Mouse (Mus musculus) ES-E14 (cell line): ENCODE measurements around the gene Stau1. TPM values are rescaled to one million over a fixed set of nuclear protein-coding genes. Genes with fewer than 3 reads are reported as not detected.

Experiments used
- DNase-seq: peaks from one replicate; pipeline ENCODE4 v3.0.0-alpha.2; 2013; ENCODE audit warnings: low read depth, low spot score
- H3K27ac ChIP-seq: 2 replicates; pipeline ENCODE4 v1.5.1; 2012; ENCODE audit warnings: low read depth, mild to moderate bottlenecking, low read length, moderate library complexity, mixed read lengths; ENCODE audit not compliant: poor library complexity, insufficient read depth, severe bottlenecking
- H3K36me3 ChIP-seq: 2 replicates; pipeline ENCODE4 v1.6.1; 2012; ENCODE audit warnings: mild to moderate bottlenecking, low read length, moderate library complexity, mixed read lengths; ENCODE audit not compliant: control insufficient read depth, poor library complexity, insufficient read depth, severe bottlenecking
- H3K4me1 ChIP-seq, 2 experiments: fragments of 150-350 bp in 1 of 2; sonication (generic) in 1 of 2; 2 replicates each; pipeline ENCODE4 v1.6.1; 2012; ENCODE audit warnings: low read length in 2 of 2, mild to moderate bottlenecking in 1 of 2, mixed read lengths in 1 of 2; ENCODE audit not compliant: control insufficient read depth in 2 of 2, insufficient read depth in 2 of 2, poor library complexity in 1 of 2
- H3K4me3 ChIP-seq, 2 experiments: fragments of 150-350 bp in 1 of 2; sonication (generic) in 1 of 2; 2 replicates each; pipeline ENCODE4 v1.5.1; 2012; ENCODE audit warnings: low read length in 2 of 2, low read depth in 1 of 2, mild to moderate bottlenecking in 1 of 2, mixed read lengths in 1 of 2; ENCODE audit not compliant: insufficient read depth in 1 of 2, poor library complexity in 1 of 2, severe bottlenecking in 1 of 2
- H3K9ac ChIP-seq: 2 replicates; pipeline ENCODE4 v1.6.1; 2012; ENCODE audit warnings: low read depth, mild to moderate bottlenecking, low read length, mixed read lengths; ENCODE audit not compliant: poor library complexity, insufficient read depth, severe bottlenecking
- H3K9me3 ChIP-seq: fragments of 150-350 bp; sonication (generic); 2 replicates; pipeline ENCODE4 v1.6.1; 2012; ENCODE audit warnings: low read depth, mild to moderate bottlenecking, low read length; ENCODE audit not compliant: control insufficient read depth, insufficient read depth
- CHD2 ChIP-seq: IDR thresholded peaks from 2 replicates; pipeline ENCODE4 v1.6.1; 2014; ENCODE audit warnings: mild to moderate bottlenecking, low read depth, low read length, inconsistent platforms
- HCFC1 ChIP-seq: IDR thresholded peaks from 2 replicates; pipeline ENCODE4 v1.6.1; 2012; ENCODE audit warnings: low read length, inconsistent platforms, borderline replicate concordance; ENCODE audit not compliant: insufficient read depth
- MAFK ChIP-seq: IDR thresholded peaks from 2 replicates; pipeline ENCODE4 v1.6.1; 2014; ENCODE audit warnings: mild to moderate bottlenecking, low read depth, low read length, inconsistent platforms; ENCODE audit not compliant: insufficient read depth
- ZC3H11A ChIP-seq: IDR thresholded peaks from 2 replicates; pipeline ENCODE4 v1.6.1; 2012; ENCODE audit warnings: low read depth, mild to moderate bottlenecking, inconsistent platforms, low read length, borderline replicate concordance
- ZNF384 ChIP-seq: IDR thresholded peaks from 2 replicates; pipeline ENCODE4 v1.6.1; 2012; ENCODE audit warnings: low read depth, low read length, inconsistent platforms
- in situ Hi-C, 2 experiments: fragments of 600-800 bp; cut with MboI; formaldehyde crosslinking; loops; one replicate each; pipeline ENCODE4 v1.15.1; 2025; ENCODE audit warnings: low sequenced_read_pairs in 2 of 2, inconsistent platforms in 1 of 2; ENCODE audit not compliant: unreplicated experiment in 2 of 2
- total RNA-seq: library from RNA; depleted of rRNA; stranded (reverse); fragments of 300-350 nt; gene quantifications from 2 replicates; pipeline ENCODE4 v1.2.3, GENCODE M21; 2012

The Stau1 gene
- total RNA-seq, 1 experiment: 24.1 TPM

DNA sequence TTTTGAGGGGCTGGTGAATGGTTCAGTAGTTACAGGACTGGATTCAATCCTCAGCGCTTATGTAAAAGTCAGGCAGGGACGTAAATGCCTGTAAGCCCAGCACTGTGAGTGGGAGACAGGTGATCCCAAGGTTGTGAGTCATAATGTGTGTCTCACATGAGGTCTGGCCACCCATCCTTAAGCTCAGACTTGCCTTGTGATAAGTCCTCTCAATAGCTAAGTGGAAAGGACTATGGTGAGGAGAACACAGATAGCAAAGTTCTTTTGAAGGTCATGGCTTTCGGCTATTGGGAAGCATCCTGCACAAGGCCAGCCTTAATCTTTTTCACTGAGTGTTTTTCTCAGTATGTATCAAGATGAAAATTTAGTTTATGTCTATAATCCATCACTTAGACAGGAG lies 86.4 kb downstream of the Stau1 start:
- in situ Hi-C loops: no loop called here
- peaks cover 7% of the 10 kb centered on the region; the same call in 1 of the 2 replicates for H3K36me3 ChIP-seq
- H3K4me3 ChIP-seq: no peak overlapping the region
- peaks cover 8 to 11% of the 10 kb centered on the region in 2 experiments; a peak in 3 of 4 replicates for H3K4me1 ChIP-seq
- H3K27ac ChIP-seq: no peak overlapping the region
- H3K9ac ChIP-seq: no peak overlapping the region
- H3K9me3 ChIP-seq: no peaks in the 10 kb centered on the region
- DNase-seq: no peak
- TF ChIP-seq ZNF384 (no peak), MAFK (no peak), ZC3H11A (no peak), HCFC1 (no peak), CHD2 (no peak)

DNA sequence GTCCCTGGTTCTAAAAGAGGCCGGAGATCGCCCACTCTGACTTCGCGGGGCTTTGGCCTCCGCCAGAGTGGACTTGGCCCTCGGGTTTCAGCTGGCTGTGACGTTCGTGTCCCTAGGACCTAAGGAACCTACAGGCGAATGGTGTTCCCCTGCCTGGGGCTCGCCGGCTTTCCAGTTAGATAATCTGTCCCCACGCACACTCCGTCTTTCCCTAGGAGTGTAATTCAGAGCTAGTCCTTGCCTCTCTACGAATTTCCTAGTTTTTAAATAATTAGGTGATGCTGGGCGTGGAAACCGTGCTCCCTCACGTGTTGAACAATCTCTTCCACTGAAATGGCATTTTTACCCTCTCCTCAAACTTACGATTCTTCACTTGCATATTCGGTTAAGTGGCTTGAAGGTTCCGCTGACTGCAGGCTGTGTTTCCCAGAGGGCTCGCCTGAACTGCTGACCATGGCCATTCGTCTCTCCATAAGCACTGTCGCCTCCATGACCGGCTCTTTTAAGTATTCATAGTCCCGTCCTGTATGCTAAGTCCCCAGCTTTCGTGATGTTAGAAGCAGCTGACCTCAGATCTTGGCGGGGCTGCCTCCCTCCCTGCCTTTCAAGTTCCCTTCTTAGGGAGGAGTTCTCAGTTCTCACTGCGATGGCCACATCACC lies 89.4 kb downstream of the Stau1 start:
- in situ Hi-C loops: no loop called here
- Histone ChIP-seq H3K9me3 (no peaks in the 10 kb centered on the region), H3K27ac (peak overlapping the region; percentile 24; the same call in 1 of the 2 replicates), H3K4me1 (peaks cover 8% of the 10 kb centered on the region in 2 experiments; a peak in 2 of 4 replicates), H3K4me3 (peak overlapping the region; percentile 92 to 96), H3K9ac (peak overlapping the region; percentile 99), H3K36me3 (peaks cover 7% of the 10 kb centered on the region; the same call in 1 of the 2 replicates)
- TF ChIP-seq ZNF384 (no peak), CHD2 (no peak)
- DNase-seq: no peak

DNA sequence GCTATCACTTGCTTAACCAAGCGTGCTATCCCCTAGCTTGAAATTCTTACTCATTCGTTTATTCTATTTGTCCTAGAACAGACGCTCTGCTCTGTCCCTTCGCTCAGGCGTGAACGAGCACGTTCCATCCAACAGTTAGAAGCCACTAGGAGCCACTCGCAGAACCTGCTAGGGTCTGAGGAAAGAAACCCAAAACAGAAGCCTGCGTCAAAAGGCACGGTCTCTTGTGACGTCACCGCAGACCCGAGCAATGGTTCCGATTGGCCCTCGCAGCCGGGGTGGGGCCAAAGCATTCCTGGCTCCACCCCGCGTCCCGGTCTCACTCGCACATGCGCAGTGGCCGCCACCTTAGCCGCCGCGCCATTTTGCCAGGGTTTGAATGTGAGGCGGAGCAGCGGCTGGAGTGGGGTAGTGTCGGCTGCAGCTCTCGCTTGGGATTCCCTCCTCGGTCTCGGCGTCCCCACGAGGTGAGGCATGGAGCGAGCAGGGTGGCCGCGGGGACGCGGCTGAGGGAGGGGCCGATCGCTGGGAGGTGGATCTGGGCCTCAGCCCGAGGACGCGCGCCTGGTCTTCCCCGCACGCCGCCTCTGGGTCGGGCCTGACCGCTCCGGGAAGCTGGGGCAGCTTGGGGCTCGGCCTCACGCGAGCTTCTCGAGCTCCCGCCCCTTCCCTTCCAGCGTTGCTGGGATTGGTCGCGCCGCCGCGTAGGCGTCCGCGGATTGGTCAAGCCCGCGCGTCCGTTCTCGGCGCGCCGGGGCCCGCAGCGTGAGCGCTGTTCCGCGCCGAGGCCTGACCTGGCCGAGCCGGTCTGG lies 90.2 kb downstream of the Stau1 start, which contains the start of gene Cse1l:
Gene Cse1l, plus strand, starts transcription at position 330 of the 812 bp plus-strand sequence.
- Histone ChIP-seq H3K4me3 (peak within 1 kb of the TSS; percentile 92 to 96), H3K36me3 (peaks cover 7% of the 10 kb centered on the region; the same call in 1 of the 2 replicates), H3K9ac (peak within 1 kb of the TSS; percentile 99), H3K27ac (peak within 1 kb of the TSS; percentile 98), H3K4me1 (peaks cover 6 to 8% of the 10 kb centered on the region in 2 experiments; a peak in 2 of 4 replicates), H3K9me3 (no peaks in the 10 kb centered on the region)
- DNase-seq: peak; percentile 96
- in situ Hi-C loops: no loop called here
- TF ChIP-seq HCFC1: 0 out of 2 replicates have a peak, but pooled peaks have one; percentile 51
- peak; percentile 74 for TF ChIP-seq CHD2
- TF ChIP-seq ZC3H11A: peak; percentile 14; the same call in 1 of the 2 replicates
- TF ChIP-seq ZNF384: no peak
- TF ChIP-seq MAFK: no peak

DNA sequence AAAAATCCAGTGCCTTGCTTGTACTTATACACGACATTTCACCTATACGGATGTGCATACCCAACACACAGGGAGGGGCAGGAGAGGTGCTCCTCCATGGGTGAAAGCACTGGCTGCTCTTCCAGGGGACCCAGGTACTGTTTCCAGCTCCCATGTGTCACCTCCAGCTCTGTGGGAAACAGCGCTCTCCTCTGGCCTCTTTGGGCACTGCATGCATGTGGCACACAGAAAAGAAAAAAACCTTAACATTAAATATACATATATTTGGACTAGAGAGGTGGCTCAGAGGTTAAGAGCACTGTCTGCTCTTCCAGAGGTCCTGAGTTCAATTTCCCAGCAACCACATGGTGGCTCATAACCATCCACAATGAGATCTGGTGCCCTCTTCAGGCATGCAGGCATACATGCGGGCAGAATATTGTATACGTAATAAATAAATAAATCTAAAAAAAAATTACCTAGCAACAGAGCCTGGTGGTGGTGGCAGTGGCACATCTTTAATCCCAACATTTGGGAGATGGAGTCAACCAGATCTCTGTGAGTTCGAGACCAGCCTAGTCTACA lies 92.3 kb downstream of the Stau1 start:
- in situ Hi-C loops: no loop called here
- no peak overlapping the region for H3K4me3 ChIP-seq
- no peak overlapping the region for H3K9ac ChIP-seq
- H3K27ac ChIP-seq: no peak overlapping the region
- DNase-seq: no peak
- H3K9me3 ChIP-seq: no peaks in the 10 kb centered on the region
- TF ChIP-seq ZC3H11A (no peak), ZNF384 (no peak), MAFK (no peak), CHD2 (no peak), HCFC1 (no peak)
- H3K4me1 ChIP-seq: peaks cover 6 to 8% of the 10 kb centered on the region in 2 experiments; a peak in 1 of 4 replicates
- peaks cover 2% of the 10 kb centered on the region; the same call in 1 of the 2 replicates for H3K36me3 ChIP-seq
